Mouse (Mus musculus): ENCODE measurements around the gene Ak4. TPM values are rescaled to one million over a fixed set of nuclear protein-coding genes. Genes with fewer than 3 reads are reported as not detected.

The Ak4 gene
- total RNA-seq, 1 experiment from 2014 or later = 0.19 TPM

GRCm38 (mm10) chr4:101450150-101450780, 31.2 kb downstream of the Ak4 start:
- no peak for ATAC-seq (replicated peaks; ENCODE audit: insufficient number of reproducible peaks, low FRiP score, low TSS enrichment, poor library complexity, severe bottlenecking)

- no peak for ATAC-seq (replicated peaks; ENCODE audit: insufficient number of reproducible peaks, low FRiP score, low TSS enrichment, poor library complexity, severe bottlenecking)
Measured at GRCm38 (mm10) chr4:101451089-101451488, 32.0 kb downstream of the Ak4 start.

- ATAC-seq (replicated peaks; ENCODE audit: insufficient number of reproducible peaks, low FRiP score, low TSS enrichment, poor library complexity, severe bottlenecking) = no peak
Measured at GRCm38 (mm10) chr4:101452829-101453228, 33.8 kb downstream of the Ak4 start.

GRCm38 (mm10) chr4:101457176-101457575, 38.1 kb downstream of the Ak4 start:
- no peak for ATAC-seq (replicated peaks; ENCODE audit: insufficient number of reproducible peaks, low FRiP score, low TSS enrichment, poor library complexity, severe bottlenecking)

- ATAC-seq (replicated peaks; ENCODE audit: insufficient number of reproducible peaks, low FRiP score, low TSS enrichment, poor library complexity, severe bottlenecking) = no peak
Measured at GRCm38 (mm10) chr4:101458341-101458740, 39.3 kb downstream of the Ak4 start.

GRCm38 (mm10) chr4:101459358-101459757, 40.3 kb downstream of the Ak4 start:
- ATAC-seq (replicated peaks; ENCODE audit: insufficient number of reproducible peaks, low FRiP score, low TSS enrichment, poor library complexity, severe bottlenecking) = no peak

DNA sequence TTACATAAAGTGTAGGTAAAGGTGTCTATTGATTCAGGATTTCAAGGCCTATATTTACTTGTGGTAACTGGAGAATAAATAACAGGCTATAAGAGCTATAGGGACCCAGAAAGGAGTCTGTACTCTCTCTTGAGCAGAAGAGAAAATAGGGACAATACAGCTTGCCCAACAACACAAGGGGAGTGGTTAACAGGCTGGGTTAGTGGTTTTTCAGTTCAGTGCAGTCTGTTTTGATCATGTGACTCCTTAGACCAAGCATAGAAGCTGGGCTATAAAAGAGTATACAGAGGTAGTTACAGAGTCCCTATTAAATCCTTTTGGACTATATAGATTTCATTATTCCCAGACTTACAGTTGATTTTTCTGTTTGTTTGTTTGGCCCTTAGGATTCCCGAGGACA, 41.0 kb downstream of the Ak4 start:
- no peak for ATAC-seq (replicated peaks; ENCODE audit: insufficient number of reproducible peaks, low FRiP score, low TSS enrichment, poor library complexity, severe bottlenecking)

- no peak for ATAC-seq (replicated peaks; ENCODE audit: insufficient number of reproducible peaks, low FRiP score, low TSS enrichment, poor library complexity, severe bottlenecking)
Measured at GRCm38 (mm10) chr4:101462065-101462464, 43.0 kb downstream of the Ak4 start.

GRCm38 (mm10) chr4:101466264-101466663, 47.2 kb downstream of the Ak4 start:
- no peak for ATAC-seq (replicated peaks; ENCODE audit: insufficient number of reproducible peaks, low FRiP score, low TSS enrichment, poor library complexity, severe bottlenecking)

- no peak for ATAC-seq (replicated peaks; ENCODE audit: insufficient number of reproducible peaks, low FRiP score, low TSS enrichment, poor library complexity, severe bottlenecking)
Measured at GRCm38 (mm10) chr4:101469242-101469641, 50.2 kb downstream of the Ak4 start.

GRCm38 (mm10) chr4:101470543-101470942, 51.5 kb downstream of the Ak4 start:
- no peak for ATAC-seq (replicated peaks; ENCODE audit: insufficient number of reproducible peaks, low FRiP score, low TSS enrichment, poor library complexity, severe bottlenecking)

- ATAC-seq (replicated peaks; ENCODE audit: insufficient number of reproducible peaks, low FRiP score, low TSS enrichment, poor library complexity, severe bottlenecking) = no peak
Measured at GRCm38 (mm10) chr4:101472767-101473166, 53.7 kb downstream of the Ak4 start.

DNA sequence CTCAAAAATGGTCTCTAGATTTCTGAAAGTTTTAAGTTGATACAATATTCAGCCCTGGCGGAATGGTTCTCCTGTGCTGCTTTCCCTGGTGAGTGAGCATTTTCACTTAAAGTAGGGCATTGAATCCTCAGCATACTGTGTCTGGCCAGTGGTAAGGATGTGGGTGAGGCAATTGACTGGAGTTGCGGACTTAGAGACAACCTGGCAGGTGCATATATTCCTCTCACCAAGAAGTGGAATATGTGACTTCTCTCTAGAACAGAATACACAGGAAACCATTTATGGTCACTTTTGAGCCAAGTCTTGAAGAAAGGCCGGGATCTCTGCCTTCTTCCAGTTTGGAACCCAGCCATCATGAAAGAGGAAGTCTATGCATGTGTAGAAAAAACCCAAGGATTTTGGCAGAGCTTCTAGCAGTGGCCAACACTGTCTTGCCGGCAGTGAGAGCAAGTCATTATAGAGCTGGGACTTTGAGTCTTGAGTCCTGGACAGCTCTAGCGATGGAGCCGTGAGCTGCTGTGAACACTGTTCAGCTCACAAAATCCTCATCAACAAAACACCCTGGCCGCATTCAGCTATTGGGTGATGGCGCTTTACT, 71.3 kb downstream of the Ak4 start:
- no peak for ATAC-seq (replicated peaks; ENCODE audit: insufficient number of reproducible peaks, low FRiP score, low TSS enrichment, poor library complexity, severe bottlenecking)

DNA sequence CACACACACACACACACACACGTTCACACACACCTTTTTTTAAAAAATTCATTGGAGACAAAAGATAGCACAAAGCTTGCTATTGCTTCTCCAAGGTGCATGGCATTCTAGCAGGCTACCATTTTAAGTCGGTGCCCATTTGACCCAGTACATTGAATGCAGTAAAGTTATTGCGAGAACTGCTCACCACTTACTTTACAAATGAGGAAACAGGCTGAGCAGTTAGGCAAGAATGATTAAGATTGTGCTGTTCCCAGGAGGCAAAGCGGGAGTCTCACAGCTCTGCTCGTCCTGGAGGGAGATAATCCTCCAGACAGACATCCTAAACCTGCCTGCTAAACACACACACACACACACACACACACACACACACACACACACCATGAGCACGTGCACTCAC, 72.6 kb downstream of the Ak4 start:
- ATAC-seq (replicated peaks; ENCODE audit: insufficient number of reproducible peaks, low FRiP score, low TSS enrichment, poor library complexity, severe bottlenecking) = no peak

GRCm38 (mm10) chr4:101493611-101494197, 74.6 kb downstream of the Ak4 start:
- no peak for ATAC-seq (replicated peaks; ENCODE audit: insufficient number of reproducible peaks, low FRiP score, low TSS enrichment, poor library complexity, severe bottlenecking)

DNA sequence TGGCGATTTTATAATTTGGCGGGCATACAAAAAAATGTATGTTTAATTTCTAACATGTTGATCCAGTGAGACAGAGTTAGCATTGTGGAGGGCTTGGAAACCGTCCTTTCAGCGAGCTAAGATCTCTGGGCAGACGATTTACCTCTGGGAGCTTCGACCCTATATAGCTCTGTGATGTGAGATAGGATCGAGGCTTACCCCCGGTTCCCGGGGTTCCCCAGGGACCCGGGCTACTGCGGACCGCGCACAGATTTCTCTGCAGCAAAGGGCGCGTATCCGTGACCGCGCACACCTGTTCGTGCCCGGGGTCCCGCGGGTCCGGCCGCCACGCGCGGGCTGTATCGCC, 77.1 kb downstream of the Ak4 start:
- ATAC-seq (replicated peaks; ENCODE audit: insufficient number of reproducible peaks, low FRiP score, low TSS enrichment, poor library complexity, severe bottlenecking) = no peak

- ATAC-seq (replicated peaks; ENCODE audit: insufficient number of reproducible peaks, low FRiP score, low TSS enrichment, poor library complexity, severe bottlenecking) = no peak
Measured at GRCm38 (mm10) chr4:101496534-101497237, 77.6 kb downstream of the Ak4 start, which contains the start of gene Dnajc6. Gene Dnajc6 (plus strand): TSS chr4:101496648.

DNA sequence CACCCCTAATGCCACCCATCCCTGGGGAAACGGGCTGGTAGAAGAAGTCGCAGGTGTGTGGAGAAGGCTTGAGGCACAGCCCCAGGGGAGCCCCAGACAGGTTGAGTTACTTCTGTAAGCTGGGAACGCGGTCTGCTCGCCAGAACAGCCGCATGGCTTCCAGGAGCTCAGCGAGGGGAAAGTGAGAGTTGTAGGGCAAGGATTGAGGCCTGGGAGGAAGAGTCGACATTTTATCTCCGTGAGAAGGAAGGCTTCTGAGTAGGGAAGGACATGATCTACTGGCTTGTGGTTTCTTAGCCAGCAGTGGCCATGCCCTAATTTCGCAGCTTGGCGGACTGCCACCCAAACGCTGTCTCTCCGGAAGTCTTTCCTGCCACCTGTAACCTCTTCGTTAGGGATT, 78.3 kb downstream of the Ak4 start:
- ATAC-seq (replicated peaks; ENCODE audit: insufficient number of reproducible peaks, low FRiP score, low TSS enrichment, poor library complexity, severe bottlenecking) = no peak

GRCm38 (mm10) chr4:101504470-101505007, 85.5 kb downstream of the Ak4 start:
- no peak for ATAC-seq (replicated peaks; ENCODE audit: insufficient number of reproducible peaks, low FRiP score, low TSS enrichment, poor library complexity, severe bottlenecking)

DNA sequence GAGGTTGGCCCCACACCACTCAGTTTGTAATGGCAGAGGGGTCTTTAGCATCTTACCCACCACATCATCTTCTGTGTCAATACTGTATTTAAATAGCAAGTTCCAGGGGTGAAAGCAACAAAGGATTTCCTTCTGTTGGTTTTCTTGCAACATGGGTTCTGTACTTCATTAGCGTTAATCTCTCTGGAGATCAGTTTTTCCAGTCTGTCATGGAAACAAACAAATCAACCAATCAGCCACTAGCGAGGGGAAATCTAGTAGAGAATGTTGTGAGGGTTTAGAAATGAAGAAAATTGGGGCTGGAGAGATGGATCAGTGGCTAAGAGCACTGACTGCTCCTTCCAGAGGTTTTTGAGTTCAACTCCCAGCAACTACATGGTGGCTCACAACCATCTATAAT, 86.9 kb downstream of the Ak4 start:
- ATAC-seq (replicated peaks; ENCODE audit: insufficient number of reproducible peaks, low FRiP score, low TSS enrichment, poor library complexity, severe bottlenecking) = no peak

All from monocyte, adult 5-6 weeks (primary cell).